Mouse (Mus musculus) ovary, postnatal 10 days (tissue): ENCODE measurements at regions not wholly inside any gene's neighbourhood (a gene's known extent, or its start where the extent isn't known, plus 50 kb on each side); places are given as distances from the start of the nearest gene placed in this dataset.

Experiments
- DNase-seq: peaks from one replicate; pipeline ENCODE4 v3.0.0; 2022; ENCODE audit warnings: low spot score

DNA sequence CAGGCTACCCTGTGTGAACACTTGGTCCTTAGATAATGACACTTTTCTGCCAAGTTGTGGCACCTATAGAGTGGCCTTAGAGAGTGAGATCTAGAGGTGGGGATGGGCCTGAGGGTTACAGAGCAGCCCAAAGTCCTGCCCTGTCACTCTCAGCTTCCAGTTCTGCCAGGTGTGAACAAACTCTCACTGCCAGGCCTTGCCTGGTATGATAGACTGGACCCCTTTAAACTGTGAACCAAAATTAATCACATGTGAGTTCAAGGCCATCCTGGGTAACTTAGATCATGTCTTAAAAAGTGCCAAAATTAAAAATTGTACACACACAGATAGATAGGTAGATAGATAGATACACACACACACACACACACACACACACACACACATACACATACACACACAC is 271.0 kb downstream of the Hlx start:
- DNase-seq, result no peak

DNA sequence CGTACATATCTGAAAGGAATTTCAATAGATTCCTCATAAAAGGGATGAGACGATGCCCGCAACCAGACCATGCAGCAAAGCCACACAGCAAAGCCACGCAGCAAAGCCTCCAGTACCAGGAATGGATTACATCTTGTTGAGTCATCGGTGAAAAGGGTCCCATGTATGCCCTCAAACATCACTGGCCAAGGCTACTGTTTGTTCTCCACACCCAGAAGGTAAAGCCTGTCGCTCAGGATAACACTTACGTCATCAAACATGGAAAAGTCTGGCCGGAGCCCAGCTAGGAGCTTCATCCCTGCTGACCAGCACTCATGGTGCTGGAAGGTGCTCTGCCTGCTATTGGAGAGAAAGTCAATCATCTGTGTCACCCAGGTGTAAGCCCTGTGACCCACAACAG is 275.7 kb downstream of the Hlx start:
- DNase-seq, result no peak

GRCm38 (mm10) chr1:184454381-184454780 is 278.0 kb downstream of the Hlx start:
- DNase-seq, result no peak

- DNase-seq, result no peak
Measured at GRCm38 (mm10) chr1:184453673-184454072, 278.7 kb downstream of the Hlx start.

DNA sequence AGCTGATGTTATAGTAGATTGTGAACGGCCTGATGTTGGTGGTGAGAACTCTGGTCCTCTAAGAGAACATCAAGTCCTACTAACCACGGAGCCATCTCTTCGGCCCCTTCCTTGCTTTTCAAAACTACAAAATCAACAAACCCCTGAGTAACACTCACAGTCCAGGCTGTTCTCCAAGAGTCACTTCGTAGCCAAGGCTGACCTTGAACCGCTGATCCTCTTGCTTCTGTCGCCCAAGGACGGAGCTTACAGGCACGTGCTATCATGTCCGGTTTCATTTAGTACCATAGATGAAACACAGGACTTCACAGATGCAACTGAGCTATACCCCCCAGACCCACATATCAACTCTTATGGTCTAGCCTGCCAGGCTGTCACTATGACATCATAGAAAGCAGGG is 279.4 kb downstream of the Hlx start:
- DNase-seq, result no peak

GRCm38 (mm10) chr1:184451686-184452085 is 280.7 kb downstream of the Hlx start:
- no peak for DNase-seq

DNA sequence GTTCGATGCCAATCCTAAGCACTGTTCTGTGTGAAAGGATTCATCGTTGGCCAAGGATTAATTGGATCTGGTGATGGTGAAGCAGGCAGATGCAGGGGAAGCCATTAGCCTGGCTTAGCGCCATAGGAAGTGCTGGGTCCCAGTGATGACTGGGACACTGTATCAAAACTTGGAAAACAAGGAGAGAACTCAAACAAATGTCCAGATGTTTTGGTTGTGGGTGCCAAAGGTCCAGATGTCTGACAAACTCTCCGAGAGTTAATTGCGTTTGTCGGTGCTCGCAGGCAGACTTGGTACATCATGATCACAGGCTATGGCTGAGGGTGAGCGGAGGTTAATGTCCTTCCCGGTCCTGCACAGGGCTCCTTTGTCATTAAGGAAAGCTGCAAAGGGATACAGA is 283.4 kb downstream of the Hlx start:
- no peak for DNase-seq

- peak; percentile 38 for DNase-seq
Measured at GRCm38 (mm10) chr1:184447911-184448310, 284.5 kb downstream of the Hlx start.

GRCm38 (mm10) chr1:184447161-184447667 is 285.2 kb downstream of the Hlx start:
- DNase-seq, result no peak

DNA sequence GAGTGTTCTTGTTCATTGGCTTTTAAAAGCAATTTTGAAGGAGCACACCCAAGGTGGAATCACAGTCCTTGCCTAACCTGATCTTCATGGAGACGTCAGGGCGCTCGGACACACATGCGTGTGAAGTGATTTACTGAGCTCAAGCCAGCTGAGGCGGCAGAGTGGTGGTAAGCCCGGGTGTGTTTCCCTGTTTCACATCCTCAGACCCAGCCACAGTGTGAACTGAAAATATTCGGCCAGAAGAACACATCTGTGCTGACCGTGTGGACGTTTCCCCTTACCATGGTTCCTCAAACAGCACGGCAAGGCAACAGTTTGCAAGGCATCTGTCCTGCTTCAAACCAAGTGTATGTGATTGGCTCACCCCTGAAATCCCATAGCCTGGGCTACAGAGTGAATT is 288.2 kb downstream of the Hlx start:
- no peak for DNase-seq

DNA sequence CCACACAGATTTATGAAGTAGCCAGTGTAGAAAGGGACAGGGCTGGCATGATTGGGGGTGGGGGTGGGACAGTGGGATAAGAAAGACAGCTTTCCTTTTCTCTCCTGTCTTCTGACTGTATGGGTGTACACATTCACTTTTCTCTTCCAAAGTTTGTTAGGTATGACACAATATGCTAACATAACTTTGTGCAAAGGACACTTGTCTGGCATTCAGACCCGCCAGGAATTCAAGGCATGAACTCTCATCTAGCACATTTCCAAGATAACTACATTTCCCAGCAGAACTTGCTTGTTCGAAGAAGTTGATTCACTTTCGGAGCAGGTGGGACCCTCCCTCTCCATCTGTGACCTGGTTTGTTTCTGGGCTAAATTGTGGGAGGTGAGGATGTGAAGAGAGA is 289.7 kb downstream of the Hlx start:
- DNase-seq, result no peak

DNA sequence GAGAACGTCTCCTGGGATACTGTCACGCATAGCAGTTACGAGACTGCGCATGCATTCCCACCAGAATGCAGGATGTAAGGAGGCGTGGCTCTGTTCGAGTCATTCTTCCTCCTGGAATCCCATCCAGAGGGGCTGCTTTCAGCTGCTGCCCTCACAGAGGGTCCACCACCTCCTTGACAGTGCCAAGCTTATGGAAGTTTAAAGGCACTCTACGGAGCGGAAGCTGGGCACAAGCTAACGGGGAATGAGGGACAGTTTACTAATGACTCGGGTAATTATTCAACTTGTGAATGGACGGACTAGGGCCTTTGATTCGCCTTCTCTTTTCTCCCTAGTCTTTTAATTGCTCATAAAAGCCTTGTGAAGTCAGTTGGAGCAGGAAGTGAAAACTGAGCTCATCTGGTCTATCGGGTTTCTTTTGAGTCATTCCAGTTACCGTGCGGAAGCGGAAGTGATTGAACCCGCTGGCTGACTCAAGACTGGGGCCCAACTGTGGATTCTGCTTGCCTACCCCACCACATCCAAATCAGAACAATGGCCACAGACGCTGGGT is 291.3 kb downstream of the Hlx start:
- no peak for DNase-seq

- DNase-seq, result no peak
Measured at GRCm38 (mm10) chr1:184439506-184439905, 292.9 kb downstream of the Hlx start.

- no peak for DNase-seq
Measured at GRCm38 (mm10) chr1:184436387-184436786, 296.0 kb downstream of the Hlx start.

- DNase-seq, result no peak
Measured at GRCm38 (mm10) chr1:184428612-184429011, 303.8 kb downstream of the Hlx start.

DNA sequence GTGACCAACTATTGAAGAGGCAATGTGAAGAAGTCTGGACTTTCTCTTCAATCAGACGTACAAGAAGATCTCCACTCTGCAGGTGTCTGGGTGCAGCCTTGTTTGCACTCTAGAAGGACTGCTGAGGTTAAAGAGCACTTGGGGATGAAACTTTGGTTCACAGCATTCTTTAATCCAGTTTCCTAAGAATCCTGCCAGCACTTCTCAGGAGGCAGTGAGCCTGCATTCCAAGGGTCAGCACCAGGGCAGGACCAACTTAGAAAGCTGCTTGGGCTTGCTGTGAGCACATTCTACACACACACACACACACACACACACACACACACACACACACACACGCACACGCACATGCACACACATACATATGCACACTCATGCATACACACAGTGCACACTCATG is 304.4 kb downstream of the Hlx start:
- no peak for DNase-seq

- no peak for DNase-seq
Measured at GRCm38 (mm10) chr1:184425694-184426093, 306.7 kb downstream of the Hlx start.

GRCm38 (mm10) chr1:184424035-184424434 is 308.4 kb downstream of the Hlx start:
- no peak for DNase-seq

GRCm38 (mm10) chr1:184412596-184412995 is 319.8 kb downstream of the Hlx start:
- no peak for DNase-seq

- DNase-seq, result no peak
Measured at GRCm38 (mm10) chr1:184411066-184411465, 321.4 kb downstream of the Hlx start.

- no peak for DNase-seq
Measured at GRCm38 (mm10) chr1:184409986-184410385, 322.4 kb downstream of the Hlx start.

GRCm38 (mm10) chr1:184402985-184403384 is 329.4 kb downstream of the Hlx start:
- DNase-seq, result no peak

DNA sequence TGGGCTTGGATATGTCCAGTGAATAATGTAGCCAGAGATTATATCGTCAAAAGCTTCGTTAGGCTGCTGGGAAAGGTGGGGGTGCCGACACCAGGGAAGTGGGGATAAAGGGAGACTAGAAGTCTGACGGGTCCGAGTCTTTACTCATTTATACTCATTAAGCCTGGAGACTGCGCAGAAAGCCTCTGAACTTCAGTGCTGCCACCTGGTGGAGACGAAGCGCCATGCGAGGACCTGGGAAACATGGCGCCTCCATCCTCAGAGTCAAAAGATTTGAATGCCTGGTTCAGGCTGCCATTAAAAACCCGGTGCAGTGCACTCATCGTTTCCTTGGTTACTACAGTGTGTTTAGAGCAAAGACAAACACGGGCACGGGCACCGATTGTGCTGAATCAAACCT is 337.2 kb downstream of the Hlx start:
- no peak for DNase-seq

DNA sequence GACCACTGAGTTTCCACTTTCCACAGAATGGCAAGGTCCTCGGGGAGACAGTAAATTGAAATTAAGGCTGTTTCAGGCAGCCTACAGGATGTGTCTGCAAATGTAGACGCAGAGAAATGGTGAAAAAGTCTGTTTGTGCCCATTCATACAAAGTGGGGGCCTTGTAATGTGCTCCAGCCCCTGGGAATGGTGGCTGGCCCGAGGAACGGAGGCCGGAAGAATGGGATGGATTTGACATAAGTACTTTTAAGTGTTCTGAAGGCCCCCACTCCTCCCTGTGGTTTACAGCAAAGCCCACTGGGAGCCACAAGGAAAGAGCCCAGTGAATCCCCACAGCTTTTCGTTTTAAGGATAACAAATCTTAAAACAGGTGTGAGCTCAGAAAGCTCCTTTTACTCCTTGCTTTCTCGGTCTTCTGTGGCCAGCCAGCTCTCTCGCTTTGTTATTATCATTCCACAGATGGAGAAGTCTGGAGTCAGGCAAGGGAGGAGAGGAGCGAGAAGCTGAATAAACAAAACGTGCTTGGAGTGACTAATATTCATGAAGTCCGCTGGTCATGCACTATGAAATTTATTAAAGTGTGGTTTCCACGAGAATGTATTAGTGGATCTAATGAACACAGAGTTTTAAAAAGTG is 337.7 kb downstream of the Hlx start:
- DNase-seq, result no peak
